Mouse (Mus musculus) limb, embryonic 12.5 days (tissue): ENCODE measurements around the gene Xrcc2. TPM values are rescaled to one million over a fixed set of nuclear protein-coding genes. Genes with fewer than 3 reads are reported as not detected.

ENCODE experiments used
- polyA plus RNA-seq: library from polyadenylated mRNA; unstranded; fragments of >200 nt; fragmentation: Nextera tagmentation; extraction: Ambion mirVana; gene quantifications from 2 replicates; pipeline ENCODE4 v1.2.1, GENCODE M21; 2016

The Xrcc2 gene
- polyA plus RNA-seq, 1 experiment from 2014 or later: 14.9 TPM

Other genes starting within 250 kb of the Xrcc2 start
- gene Kmt2c, start 207.0 kb downstream of the Xrcc2 start, polyA plus RNA-seq: 16.8 and 16.9 TPM in 2 replicates
- gene Cct8l1, start 189.8 kb downstream of the Xrcc2 start, polyA plus RNA-seq: not detected in 2 replicates
- gene Actr3b, start 54.2 kb upstream of the Xrcc2 start, polyA plus RNA-seq: 2.7 and 3.6 TPM in 2 replicates
- gene Gm21663, start 236.6 kb upstream of the Xrcc2 start, polyA plus RNA-seq: 0.08 TPM in 1 of 2 replicates, not detected in the other
- gene Gm21671, start 248.6 kb upstream of the Xrcc2 start, polyA plus RNA-seq: not detected in 2 replicates